Mouse (Mus musculus) bone marrow macrophage, adult 2 months (primary cell): ENCODE data around the gene Hist1h2bn. TPM values are rescaled to one million over a fixed set of nuclear protein-coding genes. Genes with fewer than 3 reads are reported as not detected.

ENCODE experiments used
- polyA plus RNA-seq: library from polyadenylated mRNA; stranded (reverse); fragments of >200 nt; gene quantifications from 2 replicates; pipeline ENCODE4 v1.2.4, GENCODE M21; 2012; ENCODE audit not compliant: missing spikeins, insufficient read depth, insufficient read length

Gene Hist1h2bn
- polyA plus RNA-seq, 1 experiment, result 7.3 TPM

Other genes starting within 250 kb of the Hist1h2bn start
- gene Zkscan8, start 223.0 kb upstream of the Hist1h2bn start, polyA plus RNA-seq, result 5.6 and 5.8 TPM in 2 replicates
- gene Olfr1366, start 211.3 kb upstream of the Hist1h2bn start, polyA plus RNA-seq, result not detected in 2 replicates
- not detected in 2 replicates for gene Olfr1535, start 194.2 kb upstream of the Hist1h2bn start, polyA plus RNA-seq
- gene Olfr1364, start 172.4 kb upstream of the Hist1h2bn start, polyA plus RNA-seq, result not detected in 2 replicates
- gene Olfr1362, start 140.1 kb upstream of the Hist1h2bn start, polyA plus RNA-seq, result not detected in 2 replicates
- gene Olfr11, start 111.6 kb upstream of the Hist1h2bn start, polyA plus RNA-seq, result not detected in 2 replicates
- gene Olfr1361, start 90.7 kb upstream of the Hist1h2bn start, polyA plus RNA-seq, result 0.48 TPM in 1 of 2 replicates, not detected in the other
- not detected in 2 replicates for gene Olfr1360, start 76.7 kb upstream of the Hist1h2bn start, polyA plus RNA-seq
- not detected in 2 replicates for gene Olfr1359, start 56.0 kb upstream of the Hist1h2bn start, polyA plus RNA-seq
- not detected in 2 replicates for gene Hist1h2bl, start 38.0 kb upstream of the Hist1h2bn start, polyA plus RNA-seq
- gene Hist1h2ai, start 37.7 kb upstream of the Hist1h2bn start, polyA plus RNA-seq, result 4.0 TPM in 1 of 2 replicates, not detected in the other
- gene Hist1h3h, start 36.5 kb upstream of the Hist1h2bn start, polyA plus RNA-seq, result 6.9 TPM in 1 of 2 replicates, not detected in the other
- 2.1 TPM in 1 of 2 replicates, not detected in the other for gene Hist1h2bm, start 32.1 kb upstream of the Hist1h2bn start, polyA plus RNA-seq
- 1.8 and 2.7 TPM in 2 replicates for gene Hist1h4j, start 19.1 kb upstream of the Hist1h2bn start, polyA plus RNA-seq
- 3.6 and 8.9 TPM in 2 replicates for gene Hist1h4k, start 3.6 kb upstream of the Hist1h2bn start, polyA plus RNA-seq
- gene Hist1h2ak, start 296 bp upstream of the Hist1h2bn start, polyA plus RNA-seq, result 4.9 and 9.5 TPM in 2 replicates
- gene Hist1h1b, start 26.5 kb downstream of the Hist1h2bn start, polyA plus RNA-seq, result 0.82 and 2.1 TPM in 2 replicates
- gene Hist1h3i, start 29.2 kb downstream of the Hist1h2bn start, polyA plus RNA-seq, result 3.9 and 4.4 TPM in 2 replicates
- gene Hist1h2an, start 33.1 kb downstream of the Hist1h2bn start, polyA plus RNA-seq, result not detected in 2 replicates
- gene Hist1h2bp, start 33.3 kb downstream of the Hist1h2bn start, polyA plus RNA-seq, result not detected in 2 replicates
- gene Hist1h2bq, start 56.1 kb downstream of the Hist1h2bn start, polyA plus RNA-seq, result 3.2 and 6.5 TPM in 2 replicates
- gene Hist1h2ao, start 56.3 kb downstream of the Hist1h2bn start, polyA plus RNA-seq, result not detected in 2 replicates
- gene Hist1h4m, start 57.6 kb downstream of the Hist1h2bn start, polyA plus RNA-seq, result 5.2 and 6.8 TPM in 2 replicates
- gene Hist1h4n, start 78.1 kb downstream of the Hist1h2bn start, polyA plus RNA-seq, result not detected in 2 replicates
- 14.7 and 15.1 TPM in 2 replicates for gene Hist1h2ap, start 79.4 kb downstream of the Hist1h2bn start, polyA plus RNA-seq
- gene Hist1h2br, start 79.6 kb downstream of the Hist1h2bn start, polyA plus RNA-seq, result 4.5 and 8.6 TPM in 2 replicates
- gene Zfp184, start 191.0 kb downstream of the Hist1h2bn start, polyA plus RNA-seq, result 0.25 and 0.76 TPM in 2 replicates
- not detected in 2 replicates for gene Pom121l2, start 227.1 kb downstream of the Hist1h2bn start, polyA plus RNA-seq